Mouse (Mus musculus): ENCODE data around the gene Dynlt1a. TPM values are rescaled to one million over a fixed set of nuclear protein-coding genes. Genes with fewer than 3 reads are reported as not detected.
A peak's percentile ranks its signal among the peaks of the same experiment; 100 is the strongest.
"Not testable (repeated sequence)": the region's sequence is repeated elsewhere in the genome, so short reads cannot be mapped to it uniquely, and the experiment has no call there.

Gene Dynlt1a
- total RNA-seq, 4 experiments from 2014 or later: 11.3 to 13.8 (median 12.6) TPM

GRCm38 (mm10) chr17:6289045-6289444 lies 28.3 kb downstream of the Dynlt1a start:
- peak in 1 of 2 experiments; percentile 11 for DNase-seq (ENCODE audit: low spot score in 2 of 2)

DNA sequence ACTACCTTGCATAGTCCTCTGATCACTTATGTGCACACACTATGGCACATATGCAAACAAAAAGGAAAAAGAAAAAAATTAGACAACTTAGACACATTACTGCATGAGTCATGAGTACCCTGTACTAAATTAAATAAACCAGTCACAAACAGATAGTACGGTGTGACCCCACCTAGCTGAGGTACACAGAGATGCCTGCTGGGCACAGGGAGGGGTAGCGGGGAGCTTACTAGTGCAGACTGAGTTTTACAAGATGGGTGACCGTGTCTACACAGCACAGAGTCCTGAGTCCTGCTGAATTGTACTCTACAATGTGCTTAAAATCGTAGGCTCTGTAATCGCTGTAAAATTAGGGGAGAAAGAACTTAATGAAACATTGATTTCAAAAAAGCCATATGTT lies 31.1 kb downstream of the Dynlt1a start:
- DNase-seq (ENCODE audit: low spot score in 2 of 2): not testable (repeated sequence)

DNA sequence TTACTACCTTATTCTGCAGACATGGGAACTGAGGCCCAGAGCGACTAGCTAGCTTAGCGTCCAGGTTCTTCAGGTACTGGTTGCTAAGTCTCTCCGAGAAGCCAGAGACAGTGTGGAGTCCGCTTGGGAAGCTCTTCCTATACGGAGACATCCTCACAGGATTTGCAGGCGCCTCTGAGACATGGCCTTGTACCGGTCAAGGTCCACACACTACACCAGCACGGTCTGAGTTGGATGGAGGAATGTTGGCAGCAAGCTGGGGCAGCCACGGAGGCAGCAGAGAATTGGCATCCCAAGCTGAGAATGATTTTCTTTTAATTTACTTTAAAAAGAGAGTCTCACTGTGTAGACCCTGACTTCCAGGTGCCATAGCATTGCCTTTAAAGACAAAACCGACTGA lies 34.2 kb downstream of the Dynlt1a start:
- not testable (repeated sequence) for DNase-seq (ENCODE audit: low spot score in 2 of 2)

DNA sequence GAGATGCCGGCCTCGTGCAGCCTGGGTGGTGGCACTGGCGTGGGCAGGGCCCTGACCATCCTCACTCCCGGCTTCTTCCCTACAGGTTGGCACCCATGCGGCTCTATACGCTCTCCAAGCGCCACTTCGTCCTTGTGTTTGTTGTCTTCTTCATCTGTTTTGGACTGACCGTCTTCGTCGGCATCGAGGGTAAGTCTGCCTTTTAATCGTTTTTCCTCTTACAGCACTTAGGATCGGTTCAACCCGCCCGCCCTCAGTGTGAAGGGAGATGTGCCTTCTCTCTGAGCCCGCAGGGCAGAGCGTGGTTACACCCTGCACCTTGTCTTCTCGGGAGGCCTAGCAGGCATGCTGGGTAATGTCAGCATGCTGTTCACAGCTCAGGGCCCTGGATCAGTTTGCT lies 36.8 kb downstream of the Dynlt1a start:
- not testable (repeated sequence) for DNase-seq (ENCODE audit: low spot score in 2 of 2)

- not testable (repeated sequence) for DNase-seq (ENCODE audit: low spot score in 2 of 2)
Measured at GRCm38 (mm10) chr17:6279772-6280171, 37.5 kb downstream of the Dynlt1a start.

- DNase-seq (ENCODE audit: low spot score in 2 of 2): not testable (repeated sequence)
Measured at GRCm38 (mm10) chr17:6279205-6279604, 38.1 kb downstream of the Dynlt1a start.

GRCm38 (mm10) chr17:6274693-6275092 lies 42.6 kb downstream of the Dynlt1a start:
- not testable (repeated sequence) for DNase-seq (ENCODE audit: low spot score in 2 of 2)

DNA sequence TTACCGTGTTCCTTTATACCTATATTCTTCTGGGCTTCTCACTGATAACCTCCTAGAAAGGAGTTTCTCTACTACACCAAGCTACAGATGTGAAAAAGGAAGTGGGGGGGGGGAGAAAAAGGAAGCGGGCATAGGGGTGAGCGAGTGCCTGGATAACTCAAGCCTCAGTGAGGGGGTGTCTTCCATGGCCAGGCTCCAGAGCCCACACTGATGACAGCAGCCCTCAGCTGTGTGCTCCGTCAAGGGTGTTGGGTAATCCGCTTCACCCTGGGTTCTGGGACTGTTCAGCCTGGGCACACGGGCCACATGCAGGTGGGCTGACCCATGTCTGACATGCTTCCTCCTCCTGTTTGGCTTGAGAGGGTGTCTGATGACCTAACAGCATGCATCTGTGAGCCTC lies 45.3 kb downstream of the Dynlt1a start:
- DNase-seq (ENCODE audit: low spot score in 2 of 2): not testable (repeated sequence)

DNA sequence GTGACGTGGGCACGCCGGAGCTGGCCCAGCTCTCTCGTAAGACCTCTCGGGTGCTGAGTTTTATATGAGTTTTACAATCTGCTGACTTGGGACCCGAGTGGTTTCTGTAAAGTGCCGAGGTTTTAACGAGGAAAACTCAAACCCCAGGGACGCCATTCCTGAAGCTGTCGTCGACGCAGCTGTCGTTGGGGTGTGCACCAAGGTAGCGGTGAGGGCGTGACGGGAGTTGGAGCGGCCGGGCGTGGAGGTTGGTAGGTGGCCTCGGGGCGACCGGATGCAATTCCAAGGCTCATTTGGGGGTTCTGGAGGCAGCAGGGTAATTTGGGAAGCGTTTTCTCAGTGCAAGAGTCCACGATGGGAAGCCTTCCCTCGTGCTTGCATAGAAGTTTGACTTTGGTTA lies 46.5 kb downstream of the Dynlt1a start:
- not testable (repeated sequence) for DNase-seq (ENCODE audit: low spot score in 2 of 2)

DNA sequence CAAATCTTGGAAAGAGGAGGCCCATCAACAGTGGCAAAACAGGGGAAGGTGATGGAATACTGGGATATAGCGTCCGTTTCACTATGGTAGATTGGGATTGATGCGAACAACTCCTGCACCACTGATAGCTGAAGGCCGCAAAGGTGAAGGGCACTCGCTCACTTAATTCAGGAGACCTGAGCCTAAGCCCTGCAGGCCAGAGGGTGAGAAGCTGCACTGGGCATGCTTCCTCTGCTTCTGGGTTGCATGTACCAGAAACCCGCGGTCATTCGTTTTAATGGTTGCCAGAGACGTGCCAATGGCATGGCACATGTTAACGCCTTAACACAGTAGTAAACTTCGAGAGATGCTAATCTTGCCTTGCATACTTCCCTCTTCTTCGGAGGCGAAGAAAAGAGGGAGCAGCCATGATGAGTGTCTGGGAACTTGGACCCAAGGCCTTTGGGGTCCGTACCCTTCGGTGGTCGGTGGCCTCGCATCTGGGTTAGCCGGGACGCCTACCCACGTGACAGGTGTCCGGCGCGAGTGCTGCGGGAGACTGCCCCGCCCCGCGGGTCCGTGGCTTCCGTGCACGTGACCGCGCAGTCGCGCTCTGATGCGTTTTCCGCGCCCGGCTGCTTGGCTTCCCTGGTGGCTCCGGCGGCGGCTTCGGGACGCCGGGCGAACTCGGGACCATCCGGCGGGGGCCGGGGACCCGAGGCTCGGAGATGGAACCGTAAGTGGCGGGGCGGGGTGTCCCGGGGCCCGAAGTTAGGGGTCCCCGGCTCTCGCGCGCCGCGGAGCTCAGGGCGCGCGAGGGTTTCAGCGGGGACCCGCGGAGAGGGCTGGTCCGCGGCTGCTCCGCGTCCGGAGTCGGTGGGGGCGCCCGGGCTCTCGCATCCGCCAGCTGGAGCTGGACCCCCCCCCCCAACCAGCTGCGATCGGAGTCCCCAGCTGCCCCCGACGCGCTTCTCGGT lies 47.1 kb downstream of the Dynlt1a start:
- not testable (repeated sequence) for DNase-seq (ENCODE audit: low spot score in 2 of 2)

GRCm38 (mm10) chr17:6257070-6257456 lies 60.2 kb downstream of the Dynlt1a start:
- peak; percentile 73 to 78 for DNase-seq (ENCODE audit: low spot score in 2 of 2)

- DNase-seq (ENCODE audit: low spot score in 2 of 2): not testable (repeated sequence)
Measured at GRCm38 (mm10) chr17:6256400-6257069, 60.8 kb downstream of the Dynlt1a start, which contains the start of gene Tmem181a. Gene Tmem181a, plus strand, starts transcription at chr17:6256860.

Other genes with a start within 250 kb of the Dynlt1a start
- gene Serac1, start 237.8 kb downstream of the Dynlt1a start, total RNA-seq (2022): 10 to 100 TPM; 12.8 to 16.4 (median 14.4) TPM
- 100 to 1,000 TPM in 3 of 4 experiments, 10 to 100 TPM in 1; 92.8 to 108 (median 103) TPM for gene Gtf2h5, start 237.7 kb downstream of the Dynlt1a start, total RNA-seq (2022)
- gene Tulp4, start 211.1 kb downstream of the Dynlt1a start, total RNA-seq (2022): 100 to 1,000 TPM; 363 to 430 (median 399) TPM
- 10 to 100 TPM; 54.5 to 65.5 (median 55.5) TPM for gene Tmem181a, start 60.6 kb downstream of the Dynlt1a start, total RNA-seq (2022)
- 10 to 100 TPM; 43.9 to 53.3 (median 48.5) TPM for gene Dynlt1b, start 112.6 kb upstream of the Dynlt1a start, total RNA-seq (2022)

Measured in left cerebral cortex, adult 8-10 months (tissue).